Mouse (Mus musculus): ENCODE measurements around the gene Sf3b3.

- no peak for TF ChIP-seq CTCF (IDR thresholded peaks at IDR 0.05; ENCODE audit: insufficient read depth, low read length)
- no peak for TF ChIP-seq POLR2A (IDR thresholded peaks at IDR 0.05; ENCODE audit: borderline replicate concordance, extremely low read depth, low read depth, low read length)
Measured at GRCm38 (mm10) chr8:110828511-110828910, 18.1 kb downstream of the Sf3b3 start.
